Mouse (Mus musculus): ENCODE measurements around the gene Cacna2d1. TPM values are rescaled to one million over a fixed set of nuclear protein-coding genes. Genes with fewer than 3 reads are reported as not detected.

The Cacna2d1 gene
- polyA plus RNA-seq, 1 experiment from 2014 or later = 25.4 TPM

DNA sequence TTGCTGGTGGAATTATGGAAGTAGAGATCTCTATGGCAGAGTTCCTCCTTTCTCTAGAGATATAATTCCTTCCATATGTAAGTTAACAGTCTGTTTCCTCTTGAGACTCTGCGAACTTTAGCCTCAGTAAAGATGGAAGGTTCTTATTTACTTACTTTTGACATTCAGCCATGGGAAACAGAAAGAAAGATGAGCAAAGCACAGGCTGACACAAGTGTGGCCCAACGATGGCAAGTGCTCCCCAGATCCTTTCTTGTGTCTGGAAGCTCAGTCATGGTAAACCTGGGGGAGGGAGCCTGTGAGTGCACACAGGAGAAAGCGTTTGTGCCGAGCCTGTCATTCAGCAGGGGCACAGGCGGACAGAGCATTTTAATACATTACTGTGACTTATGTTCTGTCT is 48.9 kb downstream of the Cacna2d1 start:
- no peak overlapping the region for H3K27ac ChIP-seq (ENCODE audit: poor library complexity, severe bottlenecking)
- no peaks in the 10 kb centered on the region for H3K9me3 ChIP-seq (replicated peaks)
- H3K4me2 ChIP-seq = no peak overlapping the region
- H3K4me1 ChIP-seq (replicated peaks) = peaks cover 6% of the 10 kb centered on the region; the same call in 1 of the 2 replicates
- H3K27me3 ChIP-seq (replicated peaks) = no peaks in the 10 kb centered on the region
- H3K9ac ChIP-seq = no peak overlapping the region
- 44% methylated on average over 5 of the region's 5 CpGs for WGBS
- no peak for ATAC-seq (ENCODE audit: insufficient number of reproducible peaks, low FRiP score)
- no peaks in the 10 kb centered on the region for H3K36me3 ChIP-seq
- no peak overlapping the region for H3K4me3 ChIP-seq

DNA sequence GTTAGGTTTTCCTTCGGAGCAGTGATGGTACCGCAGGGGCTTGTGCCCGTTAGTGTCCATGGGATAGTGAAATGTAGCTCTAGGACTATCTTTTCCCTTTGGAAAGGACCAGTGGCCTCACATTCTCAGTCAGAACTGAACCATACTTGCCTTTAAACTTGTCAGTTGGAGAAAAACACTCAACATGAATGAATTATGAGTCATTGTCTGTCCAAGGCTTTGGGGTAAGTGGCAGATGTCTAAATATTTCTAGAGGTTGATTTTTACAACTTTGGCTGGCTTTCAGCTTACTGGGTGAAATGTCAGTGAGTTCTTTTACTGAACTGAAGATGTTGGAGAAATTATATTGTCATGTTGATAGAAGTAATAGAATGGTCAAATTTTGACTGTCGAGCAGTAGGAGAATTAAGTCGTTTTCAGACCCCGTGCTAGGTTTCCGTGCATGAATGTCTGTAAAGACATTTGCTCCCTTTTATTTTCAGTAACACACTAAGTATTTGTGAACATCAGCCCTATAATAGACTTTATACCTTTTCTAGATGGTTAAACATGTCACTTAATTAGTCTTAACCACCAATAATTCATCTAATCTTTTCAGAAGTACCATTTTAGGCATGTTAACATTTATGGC is 50.9 kb downstream of the Cacna2d1 start:
- H3K27ac ChIP-seq (ENCODE audit: poor library complexity, severe bottlenecking) = no peak overlapping the region
- H3K9ac ChIP-seq = no peak overlapping the region
- whole genome bisulfite sequencing = 82% methylated on average over 7 of the region's 7 CpGs
- peaks cover 6% of the 10 kb centered on the region; the same call in 1 of the 2 replicates for H3K4me1 ChIP-seq (replicated peaks)
- H3K36me3 ChIP-seq = no peaks in the 10 kb centered on the region
- H3K27me3 ChIP-seq (replicated peaks) = no peaks in the 10 kb centered on the region
- H3K4me2 ChIP-seq = no peak overlapping the region
- no peaks in the 10 kb centered on the region for H3K9me3 ChIP-seq (replicated peaks)
- ATAC-seq (ENCODE audit: insufficient number of reproducible peaks, low FRiP score) = no peak
- no peak overlapping the region for H3K4me3 ChIP-seq

DNA sequence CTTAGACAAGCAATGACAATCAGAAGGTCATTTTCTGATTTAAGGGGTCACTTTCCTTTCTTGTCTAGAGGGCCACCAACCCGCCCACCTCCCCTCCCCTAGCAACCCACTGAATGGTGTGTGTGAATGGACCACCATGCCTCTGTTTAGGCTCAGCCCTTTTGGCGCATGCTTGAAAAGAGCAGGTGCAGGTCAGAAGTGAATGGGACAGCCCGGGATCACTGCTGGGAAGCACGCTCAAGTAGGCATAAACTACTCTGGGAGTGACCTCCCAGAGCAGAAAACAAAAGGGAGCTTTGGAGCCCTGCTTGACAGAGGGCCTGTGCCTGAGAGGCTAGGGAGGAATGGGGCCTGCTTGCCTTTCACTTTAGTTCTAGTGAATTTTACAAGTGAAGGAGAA is 51.4 kb downstream of the Cacna2d1 start:
- H3K4me3 ChIP-seq = no peak overlapping the region
- WGBS = 46% methylated on average over 4 of the region's 4 CpGs
- no peaks in the 10 kb centered on the region for H3K27me3 ChIP-seq (replicated peaks)
- peaks cover 6% of the 10 kb centered on the region; the same call in 1 of the 2 replicates for H3K4me1 ChIP-seq (replicated peaks)
- no peak overlapping the region for H3K9ac ChIP-seq
- H3K27ac ChIP-seq (ENCODE audit: poor library complexity, severe bottlenecking) = 0 out of 2 replicates have a peak overlapping the region, but pooled peaks have one; percentile 18
- no peak for ATAC-seq (ENCODE audit: insufficient number of reproducible peaks, low FRiP score)
- no peaks in the 10 kb centered on the region for H3K9me3 ChIP-seq (replicated peaks)
- H3K4me2 ChIP-seq = no peak overlapping the region
- no peaks in the 10 kb centered on the region for H3K36me3 ChIP-seq

DNA sequence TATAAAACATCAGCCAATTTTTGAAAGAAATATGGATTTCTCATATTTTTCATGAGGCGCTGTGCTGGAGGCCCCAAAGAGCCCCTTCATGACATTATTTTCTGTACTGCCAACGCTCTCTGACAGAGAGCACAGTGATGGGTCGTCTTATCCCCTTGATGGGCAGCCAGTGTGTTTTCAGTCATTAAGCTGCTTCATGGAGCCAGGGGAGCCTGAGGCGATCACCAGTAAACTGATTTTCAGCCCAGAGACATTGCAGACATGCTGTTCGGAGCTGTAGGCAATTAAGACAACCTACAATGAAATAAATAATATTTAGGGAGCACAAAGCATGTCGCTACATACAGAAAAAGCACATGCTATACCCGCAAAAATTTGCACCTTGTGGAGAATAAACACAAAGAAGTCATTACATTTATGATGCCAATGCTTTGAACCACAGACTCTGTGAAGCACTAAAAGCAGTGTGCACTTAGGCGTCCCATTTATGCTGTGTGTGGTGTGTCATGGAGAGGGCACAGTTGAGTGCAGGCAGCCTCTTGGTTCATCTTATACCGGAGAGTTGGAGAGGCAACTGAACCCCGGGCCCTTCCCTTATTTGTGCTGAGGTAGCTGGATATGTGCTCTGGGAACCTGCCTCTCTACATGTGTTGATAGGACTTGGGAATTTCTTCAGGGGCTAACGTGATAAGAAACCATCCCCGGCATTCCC is 57.1 kb downstream of the Cacna2d1 start:
- Histone ChIP-seq H3K27me3 (replicated peaks) (no peaks in the 10 kb centered on the region), H3K36me3 (no peaks in the 10 kb centered on the region), H3K9ac (no peak overlapping the region), H3K4me1 (replicated peaks) (peaks cover 13% of the 10 kb centered on the region), H3K27ac (ENCODE audit: poor library complexity, severe bottlenecking) (peak overlapping the region; percentile 1; the same call in 1 of the 2 replicates), H3K4me3 (no peak overlapping the region), H3K9me3 (replicated peaks) (no peaks in the 10 kb centered on the region), H3K4me2 (peak overlapping the region; percentile 30)
- ATAC-seq (ENCODE audit: insufficient number of reproducible peaks, low FRiP score) = no peak
- 52% methylated on average over 12 of the region's 12 CpGs for WGBS

DNA sequence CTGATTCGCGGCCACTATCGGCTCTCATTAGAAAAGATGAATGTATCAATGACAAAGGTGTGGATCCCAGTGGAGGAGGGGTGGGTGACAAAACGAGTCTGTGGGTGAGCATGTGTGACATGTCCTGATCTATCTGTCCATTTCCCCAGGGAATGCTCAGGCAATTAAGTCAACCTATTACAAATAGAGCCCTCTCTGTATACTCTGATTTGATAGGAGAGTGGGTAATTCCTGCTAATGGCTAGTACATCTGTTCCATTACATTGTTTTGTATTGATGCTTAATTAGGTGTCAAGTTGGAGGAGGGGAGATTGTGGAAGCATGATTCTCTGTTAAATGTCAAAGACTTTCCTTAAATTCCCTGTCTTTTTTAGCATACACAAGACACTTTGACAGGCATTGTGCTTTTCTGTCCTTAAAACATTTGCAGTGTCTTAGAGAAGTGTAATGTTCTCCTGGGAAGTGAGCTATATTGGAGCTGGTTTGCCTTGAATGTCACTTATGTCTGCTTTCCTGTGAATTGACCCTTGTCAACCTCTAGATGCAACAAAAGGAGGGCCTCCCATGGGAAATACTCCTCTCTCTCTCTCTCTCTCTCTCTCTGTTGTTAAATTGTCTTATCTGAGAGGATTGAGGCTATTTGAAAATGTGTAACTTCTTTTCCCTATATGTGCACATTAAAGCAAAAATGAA is 58.9 kb downstream of the Cacna2d1 start:
- no peaks in the 10 kb centered on the region for H3K9me3 ChIP-seq (replicated peaks)
- H3K36me3 ChIP-seq = no peaks in the 10 kb centered on the region
- no peaks in the 10 kb centered on the region for H3K27me3 ChIP-seq (replicated peaks)
- no peak overlapping the region for H3K4me3 ChIP-seq
- no peak overlapping the region for H3K9ac ChIP-seq
- H3K4me1 ChIP-seq (replicated peaks) = peaks cover 13% of the 10 kb centered on the region
- WGBS = 77% methylated on average over 4 of the region's 4 CpGs
- no peak overlapping the region for H3K4me2 ChIP-seq
- H3K27ac ChIP-seq (ENCODE audit: poor library complexity, severe bottlenecking) = no peak overlapping the region
- ATAC-seq (ENCODE audit: insufficient number of reproducible peaks, low FRiP score) = no peak

DNA sequence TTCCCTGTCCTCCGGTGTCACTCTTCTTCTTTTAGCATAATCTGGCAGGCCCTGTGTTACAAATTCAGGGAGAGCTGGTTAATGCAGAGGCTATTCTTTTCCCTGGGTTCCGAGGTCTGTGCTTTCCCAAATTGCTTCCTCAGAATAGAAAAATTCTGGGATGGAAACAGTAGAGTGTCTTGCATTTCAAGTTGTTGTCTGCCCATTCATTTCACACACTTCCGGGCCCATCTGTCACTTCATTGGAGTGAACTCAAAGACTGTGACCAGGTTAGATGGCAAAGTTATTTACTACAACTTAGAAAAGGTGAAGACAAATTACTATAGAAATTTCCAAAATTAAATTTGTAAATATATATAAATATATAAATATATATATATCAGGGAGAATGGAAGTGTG is 62.7 kb downstream of the Cacna2d1 start:
- H3K4me1 ChIP-seq (replicated peaks) = peaks cover 2% of the 10 kb centered on the region; the same call in 1 of the 2 replicates
- ATAC-seq (ENCODE audit: insufficient number of reproducible peaks, low FRiP score) = no peak
- no peaks in the 10 kb centered on the region for H3K36me3 ChIP-seq
- H3K27ac ChIP-seq (ENCODE audit: poor library complexity, severe bottlenecking) = no peak overlapping the region
- H3K27me3 ChIP-seq (replicated peaks) = no peaks in the 10 kb centered on the region
- H3K9me3 ChIP-seq (replicated peaks) = no peaks in the 10 kb centered on the region
- H3K4me2 ChIP-seq = no peak overlapping the region
- H3K4me3 ChIP-seq = no peak overlapping the region
- H3K9ac ChIP-seq = no peak overlapping the region
- 80% methylated on average over 3 of the region's 3 CpGs for WGBS

DNA sequence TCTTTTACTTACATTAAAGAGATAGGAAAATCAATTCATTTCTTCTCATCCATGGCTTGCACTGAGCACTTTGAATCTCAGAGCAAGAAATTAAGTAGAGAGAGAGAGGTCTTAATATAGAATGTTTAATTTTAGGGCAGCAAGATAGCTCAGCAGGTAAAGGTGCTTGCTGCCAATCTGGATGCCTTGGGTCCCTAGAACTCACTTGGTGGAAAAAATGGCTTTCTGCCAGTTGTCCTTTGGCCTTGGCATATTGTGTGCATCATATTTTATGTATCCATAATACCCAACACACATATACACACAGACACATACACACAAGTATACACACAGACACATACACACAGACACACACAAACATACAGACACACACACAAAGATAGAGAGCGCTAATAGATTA is 63.3 kb downstream of the Cacna2d1 start:
- Histone ChIP-seq H3K4me2 (no peak overlapping the region), H3K36me3 (no peaks in the 10 kb centered on the region), H3K27me3 (replicated peaks) (no peaks in the 10 kb centered on the region), H3K4me1 (replicated peaks) (peaks cover 8% of the 10 kb centered on the region), H3K9me3 (replicated peaks) (no peaks in the 10 kb centered on the region), H3K9ac (no peak overlapping the region), H3K4me3 (no peak overlapping the region), H3K27ac (ENCODE audit: poor library complexity, severe bottlenecking) (no peak overlapping the region)
- no peak for ATAC-seq (ENCODE audit: insufficient number of reproducible peaks, low FRiP score)
- WGBS = 93% methylated on average over 1 of the region's 1 CpGs

DNA sequence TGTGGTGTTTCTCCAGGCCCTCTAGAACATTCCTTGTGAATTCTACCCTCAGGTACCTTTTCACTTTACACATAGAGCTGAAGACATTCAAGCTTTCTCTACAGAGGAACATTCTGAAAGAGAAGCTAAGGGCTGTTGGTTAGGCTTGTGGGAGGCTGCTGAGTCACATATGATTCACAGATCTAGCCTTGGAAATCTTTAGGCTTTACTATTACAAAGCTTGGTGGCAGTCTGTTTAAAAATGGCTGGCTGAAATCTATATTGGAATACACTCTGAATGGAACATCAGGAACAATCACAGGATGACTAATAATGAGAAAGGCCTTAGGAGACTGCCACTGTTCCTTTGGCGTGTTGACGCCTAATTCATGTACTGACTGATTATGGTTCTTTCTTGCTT is 66.4 kb downstream of the Cacna2d1 start:
- Histone ChIP-seq H3K4me1 (replicated peaks) (peaks cover 7% of the 10 kb centered on the region), H3K27me3 (replicated peaks) (no peaks in the 10 kb centered on the region), H3K9me3 (replicated peaks) (no peaks in the 10 kb centered on the region), H3K36me3 (no peaks in the 10 kb centered on the region), H3K4me3 (no peak overlapping the region), H3K9ac (no peak overlapping the region), H3K4me2 (no peak overlapping the region), H3K27ac (ENCODE audit: poor library complexity, severe bottlenecking) (no peak overlapping the region)
- 86% methylated on average over 2 of the region's 2 CpGs for WGBS
- no peak for ATAC-seq (ENCODE audit: insufficient number of reproducible peaks, low FRiP score)

DNA sequence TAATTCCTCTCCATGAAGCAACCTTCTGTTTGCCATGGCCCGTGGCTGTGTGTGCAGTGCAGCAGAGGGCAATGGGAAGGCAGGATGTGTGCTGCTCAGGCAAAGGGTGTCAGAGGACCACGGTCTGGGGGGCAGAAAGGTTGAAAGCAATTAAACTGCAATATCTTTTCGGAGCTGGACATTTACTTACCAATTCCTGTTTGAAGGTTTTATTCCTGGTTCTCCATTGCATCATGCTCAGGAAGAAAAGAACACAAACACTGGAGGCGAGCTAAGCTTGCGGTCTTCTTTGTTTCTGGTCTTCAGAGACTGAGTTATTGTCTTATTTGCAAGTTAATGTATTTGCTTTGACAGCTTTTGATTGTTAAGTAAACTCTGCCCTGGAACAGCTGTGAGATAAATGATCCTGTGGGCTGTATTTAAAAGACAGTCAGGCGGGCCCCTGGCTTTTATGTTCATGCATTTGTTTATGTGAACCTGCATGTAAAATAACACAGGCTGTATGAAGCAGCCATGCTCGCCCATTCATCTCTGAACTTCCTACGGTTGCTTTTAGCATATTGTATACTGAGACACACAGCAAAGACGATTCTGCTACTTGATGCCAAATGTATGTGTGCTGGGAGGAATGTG is 68.1 kb downstream of the Cacna2d1 start:
- Histone ChIP-seq H3K4me1 (replicated peaks) (peaks cover 11% of the 10 kb centered on the region), H3K36me3 (no peaks in the 10 kb centered on the region), H3K27me3 (replicated peaks) (no peaks in the 10 kb centered on the region), H3K4me2 (no peak overlapping the region), H3K9ac (no peak overlapping the region), H3K9me3 (replicated peaks) (no peaks in the 10 kb centered on the region), H3K27ac (ENCODE audit: poor library complexity, severe bottlenecking) (no peak overlapping the region), H3K4me3 (no peak overlapping the region)
- ATAC-seq (ENCODE audit: insufficient number of reproducible peaks, low FRiP score) = no peak
- 55% methylated on average over 9 of the region's 9 CpGs for WGBS

DNA sequence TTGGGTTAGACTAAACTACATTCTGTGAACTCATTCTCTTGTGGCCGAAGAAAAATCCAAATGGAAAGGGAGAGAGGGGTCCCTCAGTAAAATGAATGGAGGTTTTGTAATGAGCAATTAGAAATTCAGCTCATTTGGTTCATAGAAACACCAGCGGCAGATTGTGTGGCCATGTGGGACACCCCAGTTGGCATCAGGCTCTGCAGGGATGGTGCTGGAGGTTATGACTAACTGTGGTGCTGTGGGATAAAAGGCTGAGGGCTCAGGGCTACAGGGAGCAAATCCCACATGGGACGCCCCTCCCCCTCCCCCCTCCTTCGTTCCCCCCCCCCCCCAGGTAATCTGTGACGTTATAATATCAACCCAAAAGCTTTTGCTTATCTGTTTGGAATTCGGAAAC is 69.8 kb downstream of the Cacna2d1 start:
- ATAC-seq (ENCODE audit: insufficient number of reproducible peaks, low FRiP score) = no peak

DNA sequence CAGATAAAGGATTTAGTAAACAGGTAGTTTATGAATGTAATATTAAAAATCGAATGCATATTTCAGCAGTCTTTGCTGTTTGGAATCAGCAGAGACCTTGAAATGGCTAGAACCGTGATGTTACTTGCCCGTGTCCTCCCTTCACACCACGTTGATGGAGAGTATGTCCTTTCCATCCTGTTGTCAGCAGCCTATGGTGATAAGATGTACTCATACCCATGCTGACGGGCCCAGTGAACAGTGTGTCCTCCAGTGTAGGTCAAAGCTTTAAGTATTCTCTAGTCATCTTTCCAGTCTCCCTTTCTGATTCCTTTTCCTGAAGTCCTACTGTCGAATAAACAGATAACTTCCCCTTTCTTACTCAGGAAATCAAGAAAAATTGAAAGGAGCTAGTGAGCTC is 72.5 kb downstream of the Cacna2d1 start:
- ATAC-seq (ENCODE audit: insufficient number of reproducible peaks, low FRiP score) = no peak
- no peak overlapping the region for H3K4me3 ChIP-seq
- no peak overlapping the region for H3K9ac ChIP-seq
- peaks cover 11% of the 10 kb centered on the region for H3K4me1 ChIP-seq (replicated peaks)
- H3K27ac ChIP-seq (ENCODE audit: poor library complexity, severe bottlenecking) = no peak overlapping the region
- 48% methylated on average over 6 of the region's 6 CpGs for WGBS
- no peaks in the 10 kb centered on the region for H3K9me3 ChIP-seq (replicated peaks)
- H3K27me3 ChIP-seq (replicated peaks) = no peaks in the 10 kb centered on the region
- H3K36me3 ChIP-seq = no peaks in the 10 kb centered on the region
- H3K4me2 ChIP-seq = no peak overlapping the region

More for the DNA sequence above, 69.8 kb downstream of the Cacna2d1 start:
- no peaks in the 10 kb centered on the region for H3K36me3 ChIP-seq
- H3K4me2 ChIP-seq = no peak overlapping the region
- peaks cover 11% of the 10 kb centered on the region for H3K4me1 ChIP-seq (replicated peaks)
- H3K9ac ChIP-seq = no peak overlapping the region
- no peak overlapping the region for H3K27ac ChIP-seq (ENCODE audit: poor library complexity, severe bottlenecking)
- WGBS = 68% methylated on average over 5 of the region's 6 CpGs
- H3K4me3 ChIP-seq = no peak overlapping the region
- H3K27me3 ChIP-seq (replicated peaks) = no peaks in the 10 kb centered on the region
- no peaks in the 10 kb centered on the region for H3K9me3 ChIP-seq (replicated peaks)
